Mouse (Mus musculus) gastrocnemius, postnatal 25 days (tissue): ENCODE data around the gene Gm28043. TPM values are rescaled to one million over a fixed set of nuclear protein-coding genes. Genes with fewer than 3 reads are reported as not detected.

Source experiments
- microRNA-seq, 2 experiments: library from miRNA; unstranded; fragments of <30 nt; microRNA quantifications; one replicate each; pipeline ENCODE4 v1.2.0; 2021; ENCODE audit warnings: borderline replicate concordance in 2 of 2
- total RNA-seq, 2 experiments: library from RNA; stranded (reverse); gene quantifications; 1 replicate in 1 of 2; 2 replicates in 1 of 2; pipeline ENCODE4 v1.2.3; 2021

Gene Gm28043
- total RNA-seq, 2 experiments from 2014 or later = 0.67 to 1.0 TPM

Small RNA genes within 50 kb of the gene (microRNA-seq; reads per million reads assigned to microRNA genes)
- gene Mir7667 = 0 to 0.74 reads per million in 2 experiments

Other genes starting within 250 kb of the Gm28043 start
- 10 to 100 TPM; 11.1 to 17.5 TPM for gene Pim1, start 124.1 kb upstream of the Gm28043 start, total RNA-seq
- gene Gm17657, start 65.2 kb upstream of the Gm28043 start, total RNA-seq = not detected
- 1 to 10 TPM; 8.1 to 8.5 TPM for gene Tbc1d22b, start 65.1 kb upstream of the Gm28043 start, total RNA-seq
- not detected for gene Tmem217, start 62.5 kb upstream of the Gm28043 start, total RNA-seq
- 10 to 100 TPM; 18.1 to 21.0 TPM for gene Rnf8, start 86 bp upstream of the Gm28043 start, total RNA-seq
- 10 to 100 TPM; 31.1 to 34.2 TPM for gene Cmtr1, start 45.7 kb downstream of the Gm28043 start, total RNA-seq
- gene Ccdc167, start 102.2 kb downstream of the Gm28043 start, total RNA-seq = 1 to 10 TPM; 5.0 to 6.6 TPM